ENCODE assay signal across 11 mouse cellular contexts in genomic region chr15:18189622-18190308, GRCm38 (mm10).
DNase-seq lines count a peak whose midpoint lies in the region; ATAC-seq and TF ChIP-seq lines count a peak whose summit lies in the region.
"Had no signal": no experiment of that assay in that cellular context is flagged by ENCODE, and none has a peak within 500 bp of the region (broad histone marks: within the 10 kb centered on the region; RNA-seq: fewer than 3 reads in every experiment).

No protein-coding gene starts in this region.

- no peaks in the 10 kb centered on the region for H3K36me3 ChIP-seq in forebrain, embryonic 11.5 days (ENCODE audit: control insufficient read depth, insufficient read depth, low read length)
- H3K36me3 ChIP-seq in forebrain, embryonic 10.5 days (replicated peaks), result no peaks in the 10 kb centered on the region
- H3K36me3 ChIP-seq in MEL (ENCODE audit: control insufficient read depth in 1 of 2, insufficient read depth in 2 of 2, low read length in 2 of 2), result no peaks in the 10 kb centered on the region
- H3K36me3 ChIP-seq in forebrain, postnatal 0 days (ENCODE audit: insufficient read depth), result no peaks in the 10 kb centered on the region
- H3K36me3 ChIP-seq: heart, embryonic 10.5 days had no signal

- DNase-seq in forebrain, embryonic 11.5 days (ENCODE audit: low spot score), result no peak
- no peak for DNase-seq in forebrain, embryonic 10.5 days (ENCODE audit: extremely low spot score, low spot score)
- DNase-seq in MEL (ENCODE audit: low read depth, low spot score), result peak; percentile 97
- peak; percentile 64 for DNase-seq in forebrain, postnatal 0 days
- DNase-seq in mesoderm, embryonic 11.5 days (ENCODE audit: low read depth, low spot score), result peak; percentile 6
- no peak for DNase-seq in ovary, postnatal 14 days (ENCODE audit: low spot score)
- DNase-seq in thymus, adult 18-20 months, result no peak
- DNase-seq in cerebellum, adult 11 months, result no peak
- DNase-seq: cerebellum, adult 11-12 months; lung, adult 2 months had no signal

- peak; percentile 87 for ATAC-seq in forebrain, embryonic 11.5 days (replicated peaks; ENCODE audit: low FRiP score)
- peak; percentile 76 for ATAC-seq in forebrain, postnatal 0 days

- no peaks in the 10 kb centered on the region for H3K79me2 ChIP-seq in MEL (ENCODE audit: control insufficient read depth, insufficient read depth, low read length, poor library complexity)

- H3K4me1 ChIP-seq in forebrain, embryonic 11.5 days (replicated peaks; ENCODE audit: control insufficient read depth, insufficient read depth, low read length), result no peaks in the 10 kb centered on the region
- H3K4me1 ChIP-seq in forebrain, embryonic 10.5 days, result no peaks in the 10 kb centered on the region
- H3K4me1 ChIP-seq in MEL (ENCODE audit: control insufficient read depth in 1 of 2, insufficient read depth in 2 of 2, low read length in 2 of 2), result peaks cover 0 to 3% of the 10 kb centered on the region in 2 experiments; a peak in 2 of 4 replicates
- H3K4me1 ChIP-seq in forebrain, postnatal 0 days (ENCODE audit: insufficient read depth), result no peaks in the 10 kb centered on the region
- H3K4me1 ChIP-seq: heart, embryonic 10.5 days had no signal

- no peak; the same call in 1 of the 2 replicates for TF ChIP-seq RAD21 in MEL (IDR thresholded peaks at IDR 0.05; ENCODE audit: low read depth, low read length)

- no peak overlapping the region for H3K27ac ChIP-seq in forebrain, embryonic 11.5 days (ENCODE audit: low read depth, low read length)
- H3K27ac ChIP-seq in forebrain, embryonic 10.5 days, result no peak overlapping the region
- no peak overlapping the region for H3K27ac ChIP-seq in MEL (ENCODE audit: control insufficient read depth, low read depth, low read length)
- no peak overlapping the region for H3K27ac ChIP-seq in forebrain, postnatal 0 days (ENCODE audit: low read depth, low read length)
- H3K27ac ChIP-seq: heart, embryonic 10.5 days had no signal

- no peak overlapping the region for H3K9ac ChIP-seq in forebrain, embryonic 11.5 days (ENCODE audit: low read length)
- peak overlapping the region; percentile 1; the same call in 1 of the 2 replicates for H3K9ac ChIP-seq in MEL (ENCODE audit: control insufficient read depth, low read depth, low read length, poor library complexity, severe bottlenecking)
- no peak overlapping the region for H3K9ac ChIP-seq in forebrain, postnatal 0 days

- no peak overlapping the region for H3K4me3 ChIP-seq in forebrain, embryonic 11.5 days (ENCODE audit: low read depth, low read length)
- H3K4me3 ChIP-seq in forebrain, embryonic 10.5 days, result no peak overlapping the region
- H3K4me3 ChIP-seq in MEL (ENCODE audit: control insufficient read depth in 1 of 2, insufficient read depth in 1 of 2, low read depth in 2 of 2, low read length in 2 of 2), result peak overlapping the region; percentile 9 to 48; a peak in 3 of 4 replicates
- H3K4me3 ChIP-seq in forebrain, postnatal 0 days (ENCODE audit: low read depth, low read length), result no peak overlapping the region
- H3K4me3 ChIP-seq: heart, embryonic 10.5 days had no signal

- WGBS in forebrain, embryonic 11.5 days, result 54% methylated on average over 5 of the region's 5 CpGs
- 74% methylated on average over 5 of the region's 5 CpGs for WGBS in forebrain, embryonic 10.5 days
- 19% methylated on average over 5 of the region's 5 CpGs for WGBS in forebrain, postnatal 0 days

- H3K27me3 ChIP-seq in forebrain, embryonic 11.5 days (ENCODE audit: control insufficient read depth, insufficient read depth, low read length), result no peaks in the 10 kb centered on the region
- no peaks in the 10 kb centered on the region for H3K27me3 ChIP-seq in forebrain, embryonic 10.5 days (ENCODE audit: poor library complexity, severe bottlenecking)
- H3K27me3 ChIP-seq in MEL (ENCODE audit: control insufficient read depth in 1 of 2, insufficient read depth in 2 of 2, low read length in 2 of 2), result no peaks in the 10 kb centered on the region
- no peaks in the 10 kb centered on the region for H3K27me3 ChIP-seq in forebrain, postnatal 0 days (ENCODE audit: insufficient read depth, low read length)

- peak; percentile 63 to 84 for TF ChIP-seq EP300 in MEL (IDR thresholded peaks at IDR 0.05; ENCODE audit: low read depth in 1 of 2, low read length in 2 of 2)

- no peak for TF ChIP-seq CTCF in MEL (IDR thresholded peaks at IDR 0.05 in 2 of 3, conservative IDR thresholded peaks at IDR 0.05 in 1 of 3; ENCODE audit: control insufficient read depth in 1 of 3, insufficient read depth in 1 of 3, low read depth in 2 of 3, low read length in 3 of 3, poor library complexity in 1 of 3, severe bottlenecking in 1 of 3)
- TF ChIP-seq CTCF in forebrain, postnatal 0 days (IDR thresholded peaks at IDR 0.05; ENCODE audit: low read depth), result no peak

- no peaks in the 10 kb centered on the region for H3K9me3 ChIP-seq in forebrain, embryonic 11.5 days (ENCODE audit: control insufficient read depth, low read length)
- H3K9me3 ChIP-seq in forebrain, embryonic 10.5 days, result no peaks in the 10 kb centered on the region
- H3K9me3 ChIP-seq in MEL (replicated peaks; ENCODE audit: insufficient read depth, low read length), result no peaks in the 10 kb centered on the region
- no peaks in the 10 kb centered on the region for H3K9me3 ChIP-seq in forebrain, postnatal 0 days (ENCODE audit: low read length)
- H3K9me3 ChIP-seq: heart, embryonic 10.5 days had no signal

- H3K4me2 ChIP-seq in forebrain, embryonic 11.5 days (ENCODE audit: low read depth, low read length, severe bottlenecking), result no peak overlapping the region
- H3K4me2 ChIP-seq in forebrain, postnatal 0 days (ENCODE audit: low read depth), result no peak overlapping the region

- TF ChIP-seq POLR2A in MEL (IDR thresholded peaks at IDR 0.05; ENCODE audit: control insufficient read depth in 1 of 2, insufficient read depth in 1 of 2, low read depth in 1 of 2, low read length in 2 of 2, poor library complexity in 1 of 2), result no peak

TF ChIP-seq in MEL, 35 proteins besides CTCF, POLR2A, EP300 and RAD21:
- peak; percentile 41; the same call in 1 of the 2 replicates for TF ChIP-seq ETS1 (IDR thresholded peaks at IDR 0.05; ENCODE audit: low read depth, low read length)
- TF ChIP-seq JUND (IDR thresholded peaks at IDR 0.05; ENCODE audit: low read depth, low read length), result no peak
- TF ChIP-seq ZNF384 (IDR thresholded peaks at IDR 0.05; ENCODE audit: low read depth, low read length), result no peak
- TF ChIP-seq BHLHE40 (IDR thresholded peaks at IDR 0.05; ENCODE audit: borderline replicate concordance, low read depth, low read length), result peak; percentile 38; the same call in 1 of the 2 replicates
- TF ChIP-seq HCFC1 (IDR thresholded peaks at IDR 0.05; ENCODE audit: low read depth, low read length), result no peak
- TF ChIP-seq ZC3H11A (IDR thresholded peaks at IDR 0.05; ENCODE audit: low read depth, low read length), result no peak
- TF ChIP-seq MXI1 (IDR thresholded peaks at IDR 0.05; ENCODE audit: low read depth, low read length), result peak; percentile 56
- 0 out of 2 replicates have a peak, but pooled peaks have one; percentile 21 for TF ChIP-seq TBP (IDR thresholded peaks at IDR 0.05; ENCODE audit: low read depth, low read length)
- TF ChIP-seq MYC (IDR thresholded peaks at IDR 0.05; ENCODE audit: low read depth, low read length), result peak; percentile 79; the same call in 1 of the 2 replicates
- no peak for TF ChIP-seq TAL1 (IDR thresholded peaks at IDR 0.05; ENCODE audit: low read length)
- TF ChIP-seq TCF12 (IDR thresholded peaks at IDR 0.05; ENCODE audit: low read depth, low read length), result peak; percentile 63
- no peak for TF ChIP-seq MEF2A (IDR thresholded peaks at IDR 0.05; ENCODE audit: extremely low read depth, insufficient replicate concordance, low read depth, low read length, poor library complexity, severe bottlenecking)
- TF ChIP-seq UBTF (IDR thresholded peaks at IDR 0.05; ENCODE audit: borderline replicate concordance, insufficient read depth, low read depth, low read length), result no peak
- peak; percentile 87 for TF ChIP-seq RCOR1 (IDR thresholded peaks at IDR 0.05; ENCODE audit: low read depth, low read length)
- TF ChIP-seq GATA1 (IDR thresholded peaks at IDR 0.05; ENCODE audit: low read depth, low read length), result peak; percentile 74
- TF ChIP-seq MAX (IDR thresholded peaks at IDR 0.05; ENCODE audit: low read length), result no peak; the same call in 1 of the 2 replicates

Comparison
In these comparisons a context has a peak if more than half of its experiments do, and no peak if none do; other contexts are left out.
1. DNase-seq: peak in MEL (single experiment), forebrain, postnatal 0 days (single experiment) and mesoderm, embryonic 11.5 days (single experiment); none in forebrain, embryonic 11.5 days (single experiment), forebrain, embryonic 10.5 days (single experiment), ovary, postnatal 14 days (single experiment), thymus, adult 18-20 months (0 of 2) and cerebellum, adult 11 months (single experiment).
2. H3K4me3 ChIP-seq: peak in MEL (2 of 2); none in forebrain, embryonic 11.5 days (single experiment), forebrain, embryonic 10.5 days (single experiment) and forebrain, postnatal 0 days (single experiment).